Mouse (Mus musculus) kidney, postnatal 0 days (tissue): Measurements from ENCODE around the gene Limd2. TPM values are rescaled to one million over a fixed set of nuclear protein-coding genes. Genes with fewer than 3 reads are reported as not detected.

ENCODE experiments used
- ATAC-seq: fragments of 200-750 bp; cut with Nextera tagmentation; replicated peaks from 2 replicates; pipeline ENCODE4 v1.8.0; 2017; ENCODE audit warnings: low read depth, moderate number of reproducible peaks, moderate TSS enrichment, moderate library complexity; ENCODE audit not compliant: low FRiP score
- DNase-seq: peaks from one replicate; pipeline ENCODE4 v3.0.0-alpha.2; 2016; ENCODE audit warnings: low spot score
- H3K27ac ChIP-seq: fragments of 300-500 bp; sonication (generic); 2 replicates; pipeline ENCODE4 v1.5.1; 2014; ENCODE audit warnings: mild to moderate bottlenecking
- H3K27me3 ChIP-seq: fragments of 300-500 bp; sonication (generic); 2 replicates; pipeline ENCODE4 v1.6.1; 2014; ENCODE audit warnings: low read length, mixed read lengths; ENCODE audit not compliant: insufficient read depth
- H3K36me3 ChIP-seq: fragments of 300-500 bp; sonication (generic); 2 replicates; pipeline ENCODE4 v1.6.1; 2014; ENCODE audit warnings: low read length, mixed read lengths; ENCODE audit not compliant: insufficient read depth
- H3K4me1 ChIP-seq: fragments of 300-500 bp; sonication (generic); replicated peaks from 2 replicates; pipeline ENCODE4 v1.6.1; 2014; ENCODE audit warnings: antibody characterized with exemption, low read length, mixed read lengths; ENCODE audit not compliant: insufficient read depth
- H3K4me2 ChIP-seq: fragments of 300-500 bp; sonication (generic); 2 replicates; pipeline ENCODE4 v1.6.1; 2014; ENCODE audit warnings: mild to moderate bottlenecking, low read length, moderate library complexity, mixed read lengths
- H3K4me3 ChIP-seq: fragments of 300-500 bp; sonication (generic); replicated peaks from 2 replicates; pipeline ENCODE4 v1.5.1; 2014; ENCODE audit warnings: low read depth, low read length
- H3K9ac ChIP-seq: fragments of 300-500 bp; sonication (generic); 2 replicates; pipeline ENCODE4 v1.6.1; 2014; ENCODE audit warnings: low read depth, low read length
- H3K9me3 ChIP-seq: fragments of 300-500 bp; sonication (generic); replicated peaks from 2 replicates; pipeline ENCODE4 v1.6.1; 2016; ENCODE audit warnings: low read length, inconsistent platforms, mixed read lengths
- CTCF ChIP-seq: IDR thresholded peaks from 2 replicates; pipeline ENCODE4 v1.5.1; 2016; ENCODE audit warnings: antibody characterized with exemption, low read depth, mild to moderate bottlenecking, moderate library complexity
- WGBS: fragments of 180-500 bp; shearing (Covaris S2); extraction: QIAGEN DNeasy Blood & Tissue Kit; methylation state at CpG from one replicate; pipeline ENCODE4 v1.1.7; 2014; 5-methylcytosine and 5-hydroxymethylcytosine counted together
- polyA plus RNA-seq: library from polyadenylated mRNA; unstranded; fragments of >200 nt; fragmentation: Nextera tagmentation; extraction: Ambion mirVana; gene quantifications from 2 replicates; pipeline ENCODE4 v1.2.1, GENCODE M21; 2015

Gene Limd2
- polyA plus RNA-seq, 1 experiment from 2014 or later: 132 TPM

- Histone ChIP-seq H3K27me3 (no peaks in the 10 kb centered on the region), H3K27ac (no peak overlapping the region), H3K9ac (no peak overlapping the region), H3K36me3 (peaks cover 2% of the 10 kb centered on the region; the same call in 1 of the 2 replicates), H3K4me2 (no peak overlapping the region), H3K4me3 (no peak overlapping the region), H3K4me1 (no peaks in the 10 kb centered on the region), H3K9me3 (no peaks in the 10 kb centered on the region)
- no peak for TF ChIP-seq CTCF
- ATAC-seq (no peak), DNase-seq (no peak)
- WGBS: 31% methylated on average over 3 of the region's 3 CpGs
Measured at GRCm38 (mm10) chr11:106175081-106175480, 14.4 kb upstream of the Limd2 start.

GRCm38 (mm10) chr11:106174372-106174771 is 13.7 kb upstream of the Limd2 start:
- H3K36me3 ChIP-seq: peaks cover 2% of the 10 kb centered on the region; the same call in 1 of the 2 replicates
- no peak for TF ChIP-seq CTCF
- no peaks in the 10 kb centered on the region for H3K4me1 ChIP-seq
- DNase-seq (peak; percentile 21), ATAC-seq (no peak)
- H3K27ac ChIP-seq: no peak overlapping the region
- no peak overlapping the region for H3K4me2 ChIP-seq
- no peak overlapping the region for H3K4me3 ChIP-seq
- WGBS: 50% methylated on average over 5 of the region's 5 CpGs
- no peaks in the 10 kb centered on the region for H3K9me3 ChIP-seq
- H3K27me3 ChIP-seq: no peaks in the 10 kb centered on the region
- H3K9ac ChIP-seq: no peak overlapping the region

GRCm38 (mm10) chr11:106173228-106173627 is 12.6 kb upstream of the Limd2 start:
- no peak for DNase-seq
- no peak for TF ChIP-seq CTCF
- 93% methylated on average over 2 of the region's 2 CpGs for WGBS
- H3K9ac ChIP-seq: no peak overlapping the region
- H3K27ac ChIP-seq: no peak overlapping the region
- H3K4me1 ChIP-seq: no peaks in the 10 kb centered on the region
- no peaks in the 10 kb centered on the region for H3K9me3 ChIP-seq
- no peaks in the 10 kb centered on the region for H3K27me3 ChIP-seq
- H3K36me3 ChIP-seq: peaks cover 4% of the 10 kb centered on the region
- no peak overlapping the region for H3K4me3 ChIP-seq
- no peak for ATAC-seq
- H3K4me2 ChIP-seq: no peak overlapping the region

- H3K4me1 ChIP-seq: no peaks in the 10 kb centered on the region
- no peaks in the 10 kb centered on the region for H3K9me3 ChIP-seq
- H3K27ac ChIP-seq: no peak overlapping the region
- 76% methylated on average over 7 of the region's 7 CpGs for WGBS
- DNase-seq: peak; percentile 23
- peaks cover 12% of the 10 kb centered on the region for H3K36me3 ChIP-seq
- no peaks in the 10 kb centered on the region for H3K27me3 ChIP-seq
- no peak for ATAC-seq
- TF ChIP-seq CTCF: peak; percentile 70
- no peak overlapping the region for H3K4me3 ChIP-seq
- H3K4me2 ChIP-seq: no peak overlapping the region
- no peak overlapping the region for H3K9ac ChIP-seq
Measured at GRCm38 (mm10) chr11:106170807-106171206, 10.1 kb upstream of the Limd2 start.

GRCm38 (mm10) chr11:106167435-106167834 is 6.8 kb upstream of the Limd2 start:
- Histone ChIP-seq H3K4me1 (no peaks in the 10 kb centered on the region), H3K4me3 (no peak overlapping the region), H3K27me3 (no peaks in the 10 kb centered on the region), H3K9me3 (no peaks in the 10 kb centered on the region), H3K36me3 (peaks cover 24% of the 10 kb centered on the region), H3K27ac (no peak overlapping the region), H3K9ac (no peak overlapping the region), H3K4me2 (no peak overlapping the region)
- TF ChIP-seq CTCF: no peak
- 80% methylated on average over 5 of the region's 5 CpGs for WGBS
- ATAC-seq (no peak), DNase-seq (no peak)

GRCm38 (mm10) chr11:106164601-106165180 is 4.0 kb upstream of the Limd2 start:
- H3K9me3 ChIP-seq: no peaks in the 10 kb centered on the region
- no peak overlapping the region for H3K9ac ChIP-seq
- DNase-seq (no peak), ATAC-seq (no peak)
- no peak overlapping the region for H3K27ac ChIP-seq
- TF ChIP-seq CTCF: no peak
- no peak overlapping the region for H3K4me3 ChIP-seq
- 81% methylated on average over 16 of the region's 16 CpGs for WGBS
- peaks cover 24% of the 10 kb centered on the region; the same call in 1 of the 2 replicates for H3K36me3 ChIP-seq
- H3K4me1 ChIP-seq: 0 out of 2 replicates have a peak, but pooled peaks cover 6% of the 10 kb centered on the region
- H3K27me3 ChIP-seq: no peaks in the 10 kb centered on the region
- no peak overlapping the region for H3K4me2 ChIP-seq

GRCm38 (mm10) chr11:106163546-106163945 is 2.9 kb upstream of the Limd2 start:
- no peak for ATAC-seq
- Histone ChIP-seq H3K4me3 (no peak overlapping the region), H3K27ac (peak overlapping the region; percentile 51), H3K9me3 (no peaks in the 10 kb centered on the region), H3K36me3 (peaks cover 24% of the 10 kb centered on the region; the same call in 1 of the 2 replicates), H3K4me1 (peaks cover 13% of the 10 kb centered on the region; the same call in 1 of the 2 replicates), H3K4me2 (no peak overlapping the region), H3K27me3 (no peaks in the 10 kb centered on the region), H3K9ac (no peak overlapping the region)
- DNase-seq: peak; percentile 38
- TF ChIP-seq CTCF: no peak
- WGBS: 61% methylated on average over 4 of the region's 4 CpGs
